Mouse (Mus musculus) kidney, adult 2 months (tissue): Measurements from ENCODE around the gene Ccdc117.

ENCODE experiments used
- CTCF ChIP-seq: fragments of 200-500 bp; conservative IDR thresholded peaks from 2 replicates; pipeline ENCODE4 v1.5.1; 2011; ENCODE audit warnings: low read depth, mild to moderate bottlenecking, control low read depth, low read length, moderate library complexity, mixed read lengths; ENCODE audit not compliant: insufficient read depth, insufficient read length
- POLR2A ChIP-seq: fragments of 200-500 bp; IDR thresholded peaks from one replicate; pipeline ENCODE4 v1.6.1; 2011; ENCODE audit warnings: low read depth, low read length, control low read depth

DNA sequence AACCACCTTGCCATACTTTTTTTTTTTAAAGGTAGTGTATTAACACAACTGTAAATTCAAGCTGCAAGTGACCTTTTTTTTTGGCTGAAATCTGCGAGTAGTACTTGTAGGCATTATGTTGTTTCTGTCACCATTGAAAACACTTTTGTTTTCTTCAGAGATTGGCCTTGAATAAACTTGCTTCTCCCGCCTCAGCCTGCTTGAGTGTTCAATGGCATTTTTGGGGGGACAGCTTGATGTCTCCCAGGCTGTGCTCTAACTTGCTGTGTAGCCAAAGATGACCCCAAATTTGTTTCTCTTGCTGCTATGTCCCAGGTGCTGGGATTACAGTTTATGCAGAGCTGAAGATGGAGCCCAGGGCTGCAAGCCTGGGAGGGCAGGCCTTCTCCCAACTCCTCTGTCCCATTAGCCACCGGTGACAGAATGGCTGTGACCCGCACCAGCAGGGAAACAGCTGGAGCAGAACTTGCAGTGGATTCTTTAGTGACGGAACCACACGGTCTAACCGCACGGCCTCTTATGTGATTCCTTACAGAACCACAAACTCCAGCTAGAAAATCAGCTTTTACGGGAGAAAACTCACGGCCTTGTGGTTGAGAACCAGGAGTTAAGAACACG is 19.1 kb downstream of the Ccdc117 start:
- TF ChIP-seq CTCF (no peak), POLR2A (no peak)
